ENCODE assay signal across 9 mouse cellular contexts in the genomic region with DNA sequence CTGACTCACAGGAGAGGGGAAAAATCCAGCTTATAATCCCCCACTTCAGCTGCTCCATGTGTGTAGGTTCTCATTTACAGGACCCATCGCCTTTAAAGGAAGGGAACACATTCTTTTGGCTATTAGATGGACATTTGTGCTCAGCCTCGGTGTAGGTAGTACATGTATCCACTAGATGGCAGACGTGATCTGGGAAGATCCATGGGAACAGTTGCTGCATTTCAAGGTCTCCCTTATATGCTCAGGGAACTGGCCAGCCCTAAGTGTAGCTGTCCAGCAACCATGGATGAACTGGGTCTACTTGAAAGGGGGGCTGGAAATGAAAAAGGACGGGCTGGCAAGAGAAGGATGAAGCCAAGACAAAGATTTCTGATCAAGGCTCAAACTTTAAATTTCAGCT.
A peak's percentile ranks its signal among the peaks of the same experiment; 100 is the strongest.
DNase-seq lines count a peak whose midpoint lies in the region; ATAC-seq and TF ChIP-seq lines count a peak whose summit lies in the region.
"Had no signal": no experiment of that assay in that cellular context is flagged by ENCODE, and none has a peak within 500 bp of the region (broad histone marks: within the 10 kb centered on the region; RNA-seq: fewer than 3 reads in every experiment).

No protein-coding gene starts in this region.

- no peak overlapping the region for H3K4me2 ChIP-seq in kidney, embryonic 16.5 days (replicated peaks; ENCODE audit: low read depth, low read length)
- H3K4me2 ChIP-seq: limb, embryonic 15.5 days had no signal

- peak; percentile 33; the same call in 1 of the 2 replicates for TF ChIP-seq CTCF in liver, adult 2 months (IDR thresholded peaks at IDR 0.05; ENCODE audit: low read depth, low read length)

- H3K9ac ChIP-seq in kidney, embryonic 16.5 days (replicated peaks; ENCODE audit: low read length): no peak overlapping the region
- no peak overlapping the region for H3K9ac ChIP-seq in liver, adult 2 months (ENCODE audit: low read depth, low read length)
- H3K9ac ChIP-seq: limb, embryonic 15.5 days had no signal

- H3K36me3 ChIP-seq in kidney, embryonic 16.5 days (ENCODE audit: insufficient read depth, low read length): no peaks in the 10 kb centered on the region
- H3K36me3 ChIP-seq in liver, adult 2 months (ENCODE audit: control insufficient read depth, insufficient read depth, low read length): no peaks in the 10 kb centered on the region
- H3K36me3 ChIP-seq: limb, embryonic 15.5 days had no signal

- peak; percentile 83; the same call in 1 of the 2 replicates for ATAC-seq in kidney, embryonic 16.5 days (ENCODE audit: low FRiP score, low TSS enrichment)

- no peaks in the 10 kb centered on the region for H3K79me2 ChIP-seq in liver, adult 2 months (ENCODE audit: control insufficient read depth, insufficient read depth, low read length)

- TF ChIP-seq POLR2A in liver, adult 2 months (IDR thresholded peaks at IDR 0.05; ENCODE audit: extremely low read depth, insufficient read depth, low read length): no peak

- no peak overlapping the region for H3K4me3 ChIP-seq in kidney, embryonic 16.5 days (ENCODE audit: low read length)
- H3K4me3 ChIP-seq in liver, adult 2 months (ENCODE audit: insufficient read depth, low read depth, low read length): no peak overlapping the region
- H3K4me3 ChIP-seq: limb, embryonic 15.5 days had no signal

- no peaks in the 10 kb centered on the region for H3K4me1 ChIP-seq in kidney, embryonic 16.5 days (ENCODE audit: insufficient read depth, low read length)
- no peaks in the 10 kb centered on the region for H3K4me1 ChIP-seq in liver, adult 2 months (ENCODE audit: control insufficient read depth, insufficient read depth, low read length)
- H3K4me1 ChIP-seq: limb, embryonic 15.5 days had no signal

- H3K27me3 ChIP-seq in kidney, embryonic 16.5 days (ENCODE audit: insufficient read depth, low read length): no peaks in the 10 kb centered on the region
- no peaks in the 10 kb centered on the region for H3K27me3 ChIP-seq in liver, adult 2 months (ENCODE audit: control insufficient read depth, insufficient read depth, low read length)
- H3K27me3 ChIP-seq: limb, embryonic 15.5 days had no signal

- no peaks in the 10 kb centered on the region for H3K9me3 ChIP-seq in kidney, embryonic 16.5 days (ENCODE audit: low read length)
- H3K9me3 ChIP-seq: limb, embryonic 15.5 days had no signal

- H3K27ac ChIP-seq in kidney, embryonic 16.5 days (ENCODE audit: low read length): no peak overlapping the region
- no peak overlapping the region for H3K27ac ChIP-seq in liver, adult 2 months (replicated peaks; ENCODE audit: insufficient read depth, low read depth, low read length)
- H3K27ac ChIP-seq: limb, embryonic 15.5 days had no signal

- 20% methylated on average over 4 of the region's 4 CpGs for WGBS in kidney, embryonic 16.5 days
- WGBS in liver, adult 2 months: 15% methylated on average over 4 of the region's 4 CpGs

- DNase-seq in adrenal gland, adult (ENCODE audit: inconsistent age in 2 of 2, low spot score in 1 of 2): peak; percentile 54 to 83
- DNase-seq in adrenal gland, postnatal 4 days (ENCODE audit: low spot score in 2 of 2): no peak
- peak; percentile 72 for DNase-seq in cerebellum, adult 9-11 months
- DNase-seq in frontal cortex, postnatal 14 days (ENCODE audit: low spot score in 2 of 2): peak; percentile 29 to 57
- peak; percentile 47 for DNase-seq in liver, adult 2 months (ENCODE audit: extremely low read depth, low read depth, low spot score)
- DNase-seq in ovary, adult 18-20 months (ENCODE audit: low spot score): peak; percentile 24
- no peak for DNase-seq in thymus, adult 18-20 months

Comparison
In these comparisons a context has a peak if more than half of its experiments do, and no peak if none do; other contexts are left out.
1. DNase-seq: peak in adrenal gland, adult (2 of 2), cerebellum, adult 9-11 months (single experiment), frontal cortex, postnatal 14 days (2 of 2), liver, adult 2 months (single experiment) and ovary, adult 18-20 months (single experiment); none in adrenal gland, postnatal 4 days (0 of 2) and thymus, adult 18-20 months (0 of 2).